Mouse (Mus musculus): Measurements from ENCODE around the gene Parvb.
A peak's percentile ranks its signal among the peaks of the same experiment; 100 is the strongest.
"Not testable (repeated sequence)": the region's sequence is repeated elsewhere in the genome, so short reads cannot be mapped to it uniquely, and the experiment has no call there.

The Parvb gene

DNA sequence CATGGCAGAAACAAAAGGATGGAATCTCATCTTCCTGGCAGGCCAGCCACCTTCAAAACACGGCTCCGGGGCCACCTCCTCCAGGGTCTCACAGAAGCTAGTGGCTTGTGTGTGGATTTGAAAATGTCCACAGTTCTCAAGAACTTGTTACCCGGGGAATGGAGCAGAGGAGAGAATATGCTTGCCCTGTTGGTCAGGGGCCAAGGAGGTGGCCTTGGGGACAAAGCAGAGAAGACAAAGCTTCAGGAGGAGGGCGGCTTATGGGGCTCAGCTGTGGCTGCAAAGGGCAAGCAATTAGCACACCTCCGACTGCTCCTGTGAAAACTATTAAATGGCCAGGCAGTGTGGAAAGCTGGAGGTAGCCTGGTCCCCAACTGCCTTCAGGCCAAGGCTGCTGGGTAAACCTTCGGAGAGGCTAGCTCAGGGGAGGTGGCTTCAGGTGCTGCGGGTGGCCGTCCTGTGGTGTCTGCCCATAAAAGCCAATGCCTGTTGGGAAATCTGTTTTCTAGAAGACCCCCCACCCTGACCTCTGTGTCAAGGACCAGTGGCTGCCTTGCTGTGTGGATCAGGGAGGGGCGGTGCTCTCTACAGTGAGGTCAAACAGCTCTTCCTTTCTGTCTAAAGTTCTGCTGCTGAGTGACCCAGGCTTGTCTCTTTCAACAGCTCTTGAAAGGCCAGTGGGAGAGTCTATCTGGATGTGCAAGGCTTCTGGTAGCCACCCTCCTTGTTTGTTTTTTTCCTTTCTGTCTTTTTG, 26.9 kb downstream of the Parvb start:
- no peak for DNase-seq (ENCODE audit: low spot score)

DNA sequence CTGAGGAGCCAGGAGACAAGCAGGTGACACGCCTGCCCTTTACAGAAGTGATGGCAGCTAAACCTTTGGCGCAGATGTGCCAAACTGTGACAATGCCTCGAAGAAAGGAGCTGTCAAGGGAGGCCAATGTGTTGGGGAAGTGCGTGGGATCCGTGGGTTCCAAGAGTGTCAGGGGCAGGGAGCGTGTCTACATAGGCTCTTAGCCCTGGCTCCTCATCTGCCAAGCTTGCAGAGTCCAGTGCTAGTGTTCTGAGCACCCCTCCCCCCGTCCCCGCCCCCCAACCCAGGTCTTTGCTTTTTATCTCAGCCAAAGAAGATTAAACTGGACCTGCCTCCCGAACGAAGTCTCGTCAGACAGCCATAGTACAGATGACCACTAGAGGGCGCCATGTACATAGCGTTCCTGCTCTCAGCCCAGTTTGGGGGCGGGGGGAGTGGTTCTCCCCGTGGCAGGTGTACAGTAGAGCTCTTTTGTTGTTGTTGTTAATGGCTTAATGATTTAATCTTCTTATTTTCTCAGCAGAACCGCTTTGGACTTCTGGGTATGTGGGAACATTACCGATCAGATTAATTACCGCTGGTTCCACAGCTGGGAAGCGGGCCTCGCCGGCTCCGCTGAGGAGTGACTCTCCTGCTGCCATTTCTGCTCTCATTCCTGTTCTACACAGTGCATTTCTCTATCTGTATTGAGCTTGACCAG, 28.4 kb downstream of the Parvb start:
- peak; percentile 44 for DNase-seq (ENCODE audit: low spot score)

DNA sequence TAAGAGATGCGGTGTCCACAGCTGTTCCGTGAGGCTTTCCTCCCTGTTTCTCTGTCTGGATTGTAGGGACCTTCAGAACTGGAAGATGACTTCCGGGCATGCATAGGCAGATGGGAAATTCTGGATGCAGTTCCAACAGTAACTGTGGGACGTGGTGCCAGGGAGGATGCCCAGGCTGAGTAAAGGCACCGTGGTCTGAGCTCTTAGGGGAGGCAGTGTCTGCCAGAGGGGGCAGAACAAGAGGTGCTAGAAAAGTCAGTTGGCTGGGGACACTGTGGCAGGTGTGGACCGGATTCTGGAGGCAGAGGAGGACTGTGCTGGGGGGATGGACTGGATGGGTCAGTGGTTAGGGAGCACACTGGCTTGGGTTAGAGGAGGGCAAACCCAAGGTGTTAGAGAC, 30.8 kb downstream of the Parvb start:
- DNase-seq (ENCODE audit: low spot score), result no peak

DNA sequence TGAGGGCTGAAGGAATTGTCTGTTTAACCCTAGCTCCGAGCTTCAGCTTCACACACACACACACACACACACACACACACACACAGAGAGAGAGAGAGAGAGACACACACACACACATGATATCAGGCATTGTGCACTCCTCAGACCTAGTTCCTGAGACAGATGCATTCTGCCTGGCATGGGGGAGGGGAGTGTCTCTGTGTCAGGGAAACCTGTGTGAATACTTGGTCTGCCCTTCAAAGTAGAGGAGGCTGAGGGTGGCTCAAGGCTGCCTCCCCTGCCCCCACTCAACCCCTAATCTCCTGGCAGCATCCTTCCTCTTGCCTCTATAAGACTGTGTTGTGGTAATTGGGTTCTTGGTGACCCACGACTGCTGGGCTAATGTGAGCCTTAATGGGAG, 31.7 kb downstream of the Parvb start:
- DNase-seq (ENCODE audit: low spot score), result no peak

DNA sequence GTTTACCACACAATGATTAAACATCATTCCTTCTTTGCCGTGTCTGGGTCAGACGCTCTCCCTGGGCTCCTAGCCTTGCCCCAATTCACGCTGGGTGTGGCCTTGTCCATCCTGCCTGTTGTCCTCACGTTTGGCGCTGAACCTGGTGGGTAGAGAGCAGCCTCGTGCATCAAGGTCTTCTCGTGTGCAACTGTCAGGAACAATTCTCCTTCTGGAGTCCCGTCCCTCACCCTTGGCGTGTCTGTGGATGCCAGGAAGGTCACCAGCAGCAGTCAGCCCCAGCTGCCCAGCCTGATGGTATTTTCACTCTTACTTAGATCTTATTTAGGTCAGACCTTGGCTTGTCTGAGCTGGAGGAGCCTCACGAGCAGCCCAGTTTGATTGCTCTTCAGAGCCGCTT, 33.3 kb downstream of the Parvb start:
- DNase-seq (ENCODE audit: low spot score), result no peak

DNA sequence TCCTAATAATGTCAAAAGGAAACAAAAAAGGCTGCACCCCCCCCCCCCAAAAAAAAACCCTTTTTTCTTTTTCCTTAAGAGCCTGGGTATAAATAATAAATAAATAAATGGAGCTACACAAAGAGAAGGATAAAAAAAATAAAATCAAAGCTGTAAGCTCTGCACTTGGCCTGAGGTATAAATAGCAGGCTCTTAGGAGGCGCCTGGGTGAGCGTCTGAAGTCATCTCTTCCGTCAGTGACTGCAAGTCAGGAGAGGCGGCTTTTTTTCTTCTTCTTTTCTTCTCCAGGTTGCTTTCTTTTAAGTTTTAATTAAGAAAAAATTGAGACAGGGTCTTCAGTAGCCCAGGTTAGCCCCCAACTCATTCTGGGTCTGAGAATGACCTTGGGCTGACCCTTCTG, 34.4 kb downstream of the Parvb start:
- no peak for DNase-seq (ENCODE audit: low spot score)

DNA sequence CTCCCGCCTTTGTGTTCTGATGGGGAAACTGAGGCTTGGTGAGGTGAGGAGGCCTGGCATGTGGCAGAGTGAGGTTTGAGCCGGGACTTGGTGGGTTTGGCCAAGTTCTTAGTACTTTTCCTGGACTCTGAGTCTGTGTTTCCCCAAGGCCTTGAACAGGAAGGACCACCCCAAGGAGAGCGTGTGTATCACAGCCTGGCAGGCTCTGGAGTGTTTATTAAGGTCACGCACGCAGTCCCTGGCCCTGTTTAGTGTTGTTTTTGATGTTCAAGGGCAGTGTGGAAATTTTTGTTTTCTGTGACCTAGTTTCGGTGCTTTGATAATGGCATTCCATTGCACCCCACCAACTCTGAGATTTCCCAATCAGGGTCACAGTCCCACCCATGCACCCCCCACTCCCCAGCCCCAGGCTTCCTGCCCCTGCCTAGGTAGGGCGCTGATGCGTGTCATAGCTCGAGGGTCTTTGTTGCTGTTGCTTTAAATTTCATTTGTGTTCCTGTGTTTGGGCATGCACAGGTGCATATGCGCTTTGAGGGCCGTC, 35.9 kb downstream of the Parvb start:
- DNase-seq (ENCODE audit: low spot score), result no peak

DNA sequence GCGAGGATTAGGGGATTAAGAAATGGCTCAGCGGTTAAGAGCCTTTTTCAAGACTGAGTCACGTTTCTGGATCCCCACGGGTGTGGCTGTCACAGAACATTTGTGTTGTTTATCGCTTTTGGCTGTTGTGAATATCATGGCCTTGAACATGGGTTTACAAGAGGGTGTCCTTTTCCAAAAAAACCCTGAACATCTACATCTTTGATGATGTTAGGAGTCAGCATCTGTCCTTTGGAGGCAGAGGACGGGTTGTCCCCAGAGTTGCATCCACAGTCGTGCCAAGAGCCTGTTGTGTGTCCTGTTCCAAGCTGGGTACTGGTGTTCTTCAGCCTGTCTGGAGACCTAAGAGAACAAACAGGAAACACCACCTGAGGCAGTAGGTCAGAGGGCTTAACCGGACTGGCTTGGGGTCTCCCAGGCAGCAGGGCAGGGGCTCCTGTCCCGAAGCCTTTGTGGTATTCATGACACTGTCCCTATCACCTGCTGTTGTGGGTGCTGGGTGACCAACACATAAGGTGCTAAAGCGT, 37.3 kb downstream of the Parvb start:
- DNase-seq (ENCODE audit: low spot score), result no peak

DNA sequence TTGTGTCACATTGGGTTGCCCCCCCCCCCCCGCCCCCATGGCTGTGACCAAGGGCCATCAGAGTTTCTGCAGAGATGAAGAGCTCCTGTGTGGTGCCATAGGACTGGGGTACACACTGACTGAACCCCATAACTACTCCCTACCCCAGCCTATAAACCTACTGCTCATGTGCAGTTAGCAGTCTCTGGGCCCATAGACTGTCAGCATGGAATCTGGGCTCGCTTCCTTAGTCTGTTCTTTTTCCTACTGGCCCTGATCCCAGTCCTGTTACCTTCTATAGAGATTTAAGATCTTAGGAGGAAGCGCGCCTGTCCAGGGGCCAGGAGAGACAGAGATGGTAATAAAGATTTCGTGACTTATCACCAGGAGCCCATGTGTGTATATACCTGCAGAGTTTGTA, 38.2 kb downstream of the Parvb start:
- no peak for DNase-seq (ENCODE audit: low spot score)

DNA sequence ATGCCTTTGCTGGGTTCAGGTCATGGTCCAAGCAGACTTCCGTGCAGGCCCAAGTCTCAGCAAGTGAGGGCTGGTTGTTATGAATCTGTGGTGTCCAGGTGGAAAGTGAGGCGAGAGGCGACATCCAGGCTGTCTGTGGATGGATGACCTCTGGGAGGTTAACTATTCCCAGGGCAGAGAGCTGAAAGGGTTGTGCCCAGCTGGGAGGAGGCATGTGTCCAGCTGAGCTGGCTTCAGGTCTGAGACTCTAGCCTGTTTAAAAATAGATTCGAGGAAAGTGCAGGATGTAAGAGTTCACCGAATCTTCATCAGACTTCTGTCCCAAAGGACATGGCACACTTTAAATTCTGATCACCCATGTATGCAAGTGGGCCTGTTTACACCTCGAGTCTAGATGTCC, 38.6 kb downstream of the Parvb start:
- no peak for DNase-seq (ENCODE audit: low spot score)

DNA sequence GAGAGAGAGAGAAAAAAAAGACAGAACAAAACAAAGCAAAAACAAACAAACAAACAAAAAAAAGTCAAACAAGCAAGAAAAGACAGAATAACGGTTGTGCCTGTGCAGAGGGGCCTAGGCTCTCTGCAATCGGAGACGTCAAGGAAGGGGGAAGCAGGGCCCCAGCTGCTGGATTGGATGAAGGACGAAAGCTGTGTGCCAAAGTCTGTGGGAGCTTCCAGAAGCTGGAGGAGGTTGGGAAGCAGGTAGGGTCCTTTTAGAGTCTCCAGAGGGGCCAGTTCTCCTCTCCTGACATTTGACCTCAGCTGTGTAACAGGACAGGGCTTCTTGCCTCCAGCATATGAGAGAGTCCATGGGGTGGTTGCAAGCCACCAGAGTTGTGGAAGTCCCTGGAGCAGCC, 44.2 kb downstream of the Parvb start:
- no peak for DNase-seq (ENCODE audit: low spot score)

DNA sequence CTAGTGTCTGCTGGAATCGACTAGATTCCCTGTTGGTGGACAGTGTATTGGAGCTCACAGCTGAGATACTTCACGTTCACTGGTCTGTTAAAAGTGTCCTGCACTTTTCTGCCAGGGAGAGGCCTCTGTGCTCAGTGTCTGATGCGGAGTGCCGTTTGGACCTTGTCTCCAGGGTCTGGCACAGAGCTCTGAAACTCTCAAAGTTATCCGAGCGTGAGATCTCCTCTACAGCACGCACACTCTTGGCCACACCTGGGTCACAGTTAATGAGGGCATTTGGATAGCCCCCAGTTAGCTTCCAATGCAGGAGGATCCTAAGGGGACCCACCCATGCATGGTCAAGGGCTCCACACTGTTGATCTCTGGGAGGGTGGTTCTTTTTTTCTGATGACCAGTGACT, 46.2 kb downstream of the Parvb start:
- no peak for DNase-seq (ENCODE audit: low spot score)

DNA sequence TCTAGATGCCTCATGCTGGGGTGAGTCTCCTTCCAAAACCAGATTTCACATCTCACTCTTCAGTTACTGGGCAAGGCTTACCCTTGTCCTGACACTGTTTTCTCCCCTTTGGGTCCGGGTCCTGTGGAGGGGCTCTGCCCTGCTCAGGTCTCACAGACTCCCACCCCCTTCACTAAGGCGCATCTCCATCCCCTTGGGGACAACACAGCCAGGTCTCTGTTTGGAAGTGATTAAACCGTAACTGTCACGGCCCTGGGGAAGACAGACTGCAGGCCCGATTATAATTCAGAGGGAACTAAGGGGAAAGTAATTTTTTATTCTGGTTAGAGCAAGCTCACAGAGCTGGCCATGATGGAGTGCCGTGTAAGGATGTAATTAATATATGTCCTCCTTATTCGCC, 46.8 kb downstream of the Parvb start:
- no peak for DNase-seq (ENCODE audit: low spot score)

DNA sequence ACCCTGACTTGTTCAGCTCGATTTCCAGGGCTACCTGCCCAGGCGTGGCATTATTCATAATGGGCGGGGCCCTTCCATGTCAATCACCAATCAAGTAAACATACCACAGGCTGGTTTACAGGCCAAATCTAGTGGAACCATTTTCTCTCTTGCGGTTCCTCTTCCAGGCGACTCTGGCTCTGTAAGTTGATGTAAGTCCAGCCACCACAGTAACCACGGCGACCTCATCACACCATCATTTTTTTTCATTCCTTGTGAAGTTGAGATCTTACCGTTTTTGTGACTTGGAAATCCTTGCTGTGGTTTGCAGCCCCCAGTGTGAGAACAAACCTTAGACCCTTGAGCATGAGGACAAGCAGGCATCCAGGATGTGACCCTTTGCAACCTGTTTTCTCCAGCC, 48.5 kb downstream of the Parvb start:
- DNase-seq (ENCODE audit: low spot score), result no peak

DNA sequence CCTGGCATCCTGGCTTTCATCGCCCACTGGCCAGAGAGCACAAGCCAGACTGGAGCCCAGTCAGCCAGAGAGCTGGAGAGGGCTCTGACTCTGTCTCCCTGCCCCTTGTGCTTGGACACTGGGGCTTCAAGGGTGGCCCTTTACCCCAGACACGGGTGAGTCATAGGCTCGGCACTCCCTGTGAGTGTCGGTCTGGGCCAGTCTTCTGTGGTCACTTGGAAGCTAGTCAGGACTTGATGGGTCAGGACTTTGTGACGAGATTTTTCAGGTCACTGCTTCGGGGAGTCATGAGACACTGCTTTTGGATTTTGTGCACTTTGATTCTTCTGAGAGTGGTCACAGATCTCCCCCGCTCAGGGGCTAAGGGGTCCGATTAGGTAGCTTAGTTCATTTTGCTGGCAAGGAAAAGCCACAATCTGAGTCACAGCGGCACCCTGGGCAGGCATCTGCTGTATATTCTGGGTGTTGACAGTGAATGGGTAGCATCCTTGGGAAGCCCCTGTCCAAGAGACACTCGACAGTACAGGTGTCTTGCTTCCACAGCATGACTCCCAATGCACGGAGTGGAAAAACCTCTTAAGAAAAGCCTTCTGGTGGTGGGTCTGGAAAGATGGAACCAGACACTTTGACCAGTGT, 49.0 kb downstream of the Parvb start:
- no peak for DNase-seq (ENCODE audit: low spot score)

DNA sequence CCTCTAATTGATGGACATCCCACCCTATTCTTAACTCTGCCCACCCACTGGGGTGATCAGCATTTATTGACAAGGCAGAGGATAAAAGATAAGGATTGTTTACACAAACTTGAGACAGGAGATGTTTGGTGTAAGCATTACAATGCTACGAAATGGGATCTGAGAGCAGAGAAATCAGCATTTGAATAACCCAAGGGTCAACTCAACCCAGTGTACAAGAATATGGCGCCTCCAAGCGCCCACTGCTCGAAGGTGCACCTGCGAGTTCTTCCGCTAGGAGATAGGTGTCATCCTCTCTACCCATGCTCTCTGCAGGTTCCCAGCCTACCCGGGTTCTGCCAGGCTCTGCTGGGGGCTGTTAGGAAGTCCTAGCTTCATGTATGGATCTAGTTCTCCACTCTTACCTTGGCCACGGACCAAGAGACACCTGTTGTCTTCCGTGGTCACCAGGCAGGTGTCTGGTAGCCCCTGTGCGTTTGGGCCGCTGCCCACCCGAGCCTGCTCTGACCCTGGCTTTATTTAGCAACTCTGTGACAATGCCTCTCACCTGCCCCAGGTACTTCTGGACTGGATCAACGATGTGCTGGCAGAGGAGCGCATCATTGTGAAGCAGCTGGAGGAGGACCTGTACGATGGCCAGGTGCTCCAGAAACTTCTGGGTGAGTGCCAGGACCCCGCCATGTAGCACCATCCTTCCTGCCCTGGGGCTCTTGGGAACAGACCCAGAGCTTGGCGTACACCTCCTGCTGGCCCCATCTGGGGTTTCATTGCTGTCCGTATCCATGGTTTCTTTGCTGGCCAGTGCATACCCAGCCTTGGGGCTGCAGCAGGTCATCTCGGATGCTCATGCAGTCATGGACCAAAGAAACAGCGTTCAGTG, 50.6 kb downstream of the Parvb start:
- DNase-seq (ENCODE audit: low spot score), result no peak

DNA sequence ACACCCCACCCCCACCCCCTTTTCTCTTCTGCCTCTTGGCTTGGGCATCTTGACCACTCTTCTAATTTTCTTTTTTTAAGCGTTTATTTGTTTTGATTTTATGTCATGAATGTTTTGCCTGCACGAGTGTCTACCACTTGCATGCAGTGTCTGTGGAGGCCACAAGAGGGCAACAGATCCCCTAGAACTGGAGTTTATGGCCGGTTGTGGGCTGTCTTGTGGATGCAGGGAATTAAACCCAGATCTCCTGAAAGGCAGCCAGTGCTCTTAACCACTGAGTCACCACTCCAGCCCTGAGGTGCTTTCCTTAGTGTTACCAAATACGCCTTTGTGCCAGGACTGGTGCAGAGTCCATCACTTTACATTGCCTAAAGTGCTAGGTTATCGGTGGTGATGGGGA, 52.2 kb downstream of the Parvb start:
- DNase-seq (ENCODE audit: low spot score), result peak; percentile 49

DNA sequence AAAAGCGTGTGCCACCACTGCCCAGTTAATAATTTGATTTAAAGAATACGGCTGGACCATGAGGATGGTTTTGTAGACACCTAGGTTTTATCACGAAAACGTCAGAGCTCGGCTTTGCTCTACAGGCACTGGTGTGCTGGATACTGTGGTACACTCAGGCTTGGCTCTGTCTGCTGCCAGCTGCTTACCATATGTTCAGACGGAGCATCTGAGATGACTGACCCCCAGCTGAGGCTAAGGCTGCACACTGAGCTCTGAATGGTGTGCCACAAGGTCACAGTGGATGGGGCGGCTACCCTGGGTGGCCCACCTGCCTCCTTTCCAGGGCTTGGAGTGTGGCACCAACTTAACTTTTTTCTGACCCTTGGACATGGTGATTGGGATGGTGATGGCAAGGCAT, 53.6 kb downstream of the Parvb start:
- DNase-seq (ENCODE audit: low spot score), result no peak

DNA sequence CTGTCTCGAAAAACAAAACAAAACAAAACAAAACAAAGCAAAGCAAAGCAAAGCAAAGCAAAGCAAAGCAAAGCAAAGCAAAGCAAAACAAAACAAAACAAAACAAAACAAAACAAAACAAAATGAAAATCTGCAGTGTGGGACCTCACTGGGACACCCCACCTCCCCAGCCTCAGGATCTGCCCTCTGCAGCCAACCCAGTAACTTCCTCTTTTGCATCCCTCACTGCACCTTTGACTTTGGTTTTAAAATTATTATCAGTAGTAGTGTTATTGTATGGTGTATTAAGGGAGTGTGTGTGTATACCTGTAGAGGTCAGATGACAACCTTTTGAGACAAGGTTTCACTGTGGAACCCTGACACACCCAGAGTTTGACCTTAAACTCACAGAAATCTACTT, 57.1 kb downstream of the Parvb start:
- not testable (repeated sequence) for DNase-seq (ENCODE audit: low spot score)

DNA sequence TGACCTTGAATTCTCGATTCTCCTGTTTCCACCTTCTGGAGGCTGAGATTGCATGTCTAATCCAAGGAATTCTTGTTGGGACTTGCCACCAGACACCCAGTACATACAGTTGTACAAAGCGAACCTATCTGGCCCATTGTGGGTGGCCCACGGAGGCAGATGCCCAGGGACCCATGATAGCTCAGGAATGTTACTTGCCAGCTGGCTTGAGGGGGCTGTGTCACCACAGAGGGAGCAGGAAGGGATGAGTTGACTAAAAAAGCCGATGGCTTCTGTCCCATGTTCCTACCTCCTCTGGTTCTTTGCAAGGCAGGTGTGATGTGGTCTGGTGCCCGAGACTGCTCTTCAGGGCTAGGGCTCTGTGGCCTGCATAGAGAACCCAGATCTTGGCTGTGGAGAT, 59.3 kb downstream of the Parvb start:
- DNase-seq (ENCODE audit: low spot score), result no peak

DNA sequence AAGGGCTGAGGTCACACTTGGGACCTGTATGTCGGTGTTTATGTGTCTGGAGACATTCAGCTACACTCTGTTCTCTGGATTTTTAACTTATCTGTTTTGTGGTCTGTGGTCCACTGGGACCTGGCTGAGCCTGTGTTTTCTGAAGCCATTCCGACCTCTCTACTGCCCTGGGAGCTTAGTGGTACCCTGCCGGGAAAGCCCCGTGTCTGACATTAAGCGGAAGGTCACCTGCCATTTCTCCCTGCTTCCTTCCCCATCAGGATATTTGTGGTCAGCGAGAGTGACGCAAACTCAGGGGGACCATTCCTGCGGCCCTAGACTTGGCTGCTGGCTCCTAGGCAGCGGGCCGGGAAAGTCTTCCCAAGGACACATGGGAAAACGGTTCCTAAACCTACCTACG, 61.7 kb downstream of the Parvb start:
- DNase-seq (ENCODE audit: low spot score), result no peak

DNA sequence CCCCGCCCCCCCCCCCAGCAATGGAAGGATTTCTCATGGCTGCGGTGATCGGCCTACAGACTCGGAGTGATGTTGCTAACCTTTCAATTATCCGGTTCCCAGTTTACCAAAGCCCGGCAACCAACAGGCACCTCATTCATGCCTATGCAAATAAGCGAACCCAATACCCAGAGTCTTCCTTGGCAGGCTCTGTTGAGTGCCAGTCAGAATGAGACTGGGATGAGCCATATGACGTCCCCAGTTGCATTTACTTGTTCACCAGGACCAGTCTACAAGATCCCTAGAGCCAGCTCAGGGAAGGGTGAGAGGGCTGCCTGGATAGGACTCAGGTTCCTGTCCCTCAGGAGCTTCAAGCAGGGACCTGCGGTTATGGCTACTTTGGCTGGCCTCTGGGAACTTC, 62.5 kb downstream of the Parvb start:
- no peak for DNase-seq (ENCODE audit: low spot score)

Measured in spleen, adult 12 weeks (tissue).